Mouse (Mus musculus) bone marrow macrophage, adult 2 months (primary cell): ENCODE results near the gene Cuedc2.

Experiments
- CTCF ChIP-seq: IDR thresholded peaks from 2 replicates; pipeline ENCODE4 v1.5.1; 2012; ENCODE audit warnings: low read depth, mild to moderate bottlenecking, low read length, moderate library complexity
- POLR2A ChIP-seq: IDR thresholded peaks from 2 replicates; pipeline ENCODE4 v1.6.1; 2012; ENCODE audit warnings: mild to moderate bottlenecking, low read depth, low read length, borderline replicate concordance

GRCm38 (mm10) chr19:46303251-46304215, 35.0 kb downstream of the Cuedc2 start:
- no peak for TF ChIP-seq CTCF
- no peak for TF ChIP-seq POLR2A
